Mouse (Mus musculus): ENCODE measurements at regions not wholly inside any gene's neighbourhood (a gene's known extent, or its start where the extent isn't known, plus 50 kb on each side); places are given as distances from the start of the nearest gene placed in this dataset.

DNA sequence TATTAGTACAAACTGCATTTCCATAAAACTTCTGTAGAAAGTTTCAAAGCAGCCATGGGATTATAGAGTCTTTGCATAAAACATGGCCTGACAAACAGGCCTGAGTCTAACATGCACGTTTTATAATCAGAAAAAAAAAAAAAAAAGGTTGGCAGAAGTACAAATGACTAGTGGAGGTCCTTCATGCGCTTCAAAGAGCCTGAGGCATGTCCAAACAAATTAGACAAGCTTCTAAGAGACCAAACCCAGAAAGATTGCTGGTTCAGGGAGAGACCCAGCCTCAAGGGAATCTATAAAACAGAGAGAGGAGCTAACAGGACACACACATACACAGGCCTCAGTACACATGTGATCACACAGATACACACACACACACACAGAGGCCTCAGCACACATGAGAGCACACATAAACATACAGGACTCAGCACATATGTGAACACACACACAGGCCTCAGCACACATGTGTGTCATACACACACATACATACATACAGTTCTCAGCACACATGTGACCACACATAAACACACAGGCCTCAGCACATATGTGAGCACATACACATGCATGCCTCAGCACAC lies 57.0 kb upstream of the Gnaq start:
- no peak for DNase-seq

- DNase-seq: no peak
Observed at GRCm38 (mm10) chr19:16075026-16075425, 57.6 kb upstream of the Gnaq start.

DNA sequence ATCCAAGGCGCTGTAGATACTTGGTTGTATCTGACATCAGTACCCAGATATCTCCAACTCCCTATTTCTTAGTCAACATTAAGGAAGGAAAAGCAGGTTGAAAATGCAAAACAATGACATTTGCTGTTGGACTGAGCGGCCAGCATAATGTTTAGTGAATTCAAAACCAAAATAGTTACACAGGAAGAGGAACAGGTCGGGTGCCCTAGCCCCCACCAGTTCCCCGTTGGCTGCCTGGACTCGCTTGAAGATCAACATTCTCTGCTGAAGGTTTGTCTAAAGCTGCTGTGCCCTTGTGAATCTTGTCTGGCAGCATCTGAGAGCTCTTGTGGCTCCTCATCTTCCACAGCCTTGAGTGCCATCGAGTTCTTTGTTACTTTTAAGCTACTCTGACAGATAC lies 65.3 kb upstream of the Gnaq start:
- DNase-seq: no peak

DNA sequence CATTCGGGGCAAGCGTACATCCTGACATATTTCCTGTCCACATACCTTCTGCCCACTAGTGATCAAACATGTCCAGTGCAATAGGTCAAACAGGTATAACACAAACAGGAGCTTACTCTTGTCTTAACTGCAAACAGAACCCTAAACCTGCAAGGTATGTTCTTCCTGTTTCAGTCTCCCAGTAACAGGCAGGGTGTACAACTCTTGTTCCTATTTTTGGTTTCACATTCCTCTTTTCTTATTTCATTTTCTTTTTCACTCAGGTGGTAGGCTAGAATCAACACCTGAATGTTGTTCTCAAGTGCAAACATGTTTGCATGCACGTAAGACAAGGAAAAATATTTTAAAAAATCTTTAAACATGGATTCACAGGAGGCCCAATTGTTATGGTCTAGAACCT lies 67.7 kb upstream of the Gnaq start:
- no peak for DNase-seq

- DNase-seq: peak; percentile 71 to 77
Observed at GRCm38 (mm10) chr19:16063916-16064580, 68.6 kb upstream of the Gnaq start.

GRCm38 (mm10) chr19:16063533-16063915 lies 69.1 kb upstream of the Gnaq start:
- DNase-seq: no peak

DNA sequence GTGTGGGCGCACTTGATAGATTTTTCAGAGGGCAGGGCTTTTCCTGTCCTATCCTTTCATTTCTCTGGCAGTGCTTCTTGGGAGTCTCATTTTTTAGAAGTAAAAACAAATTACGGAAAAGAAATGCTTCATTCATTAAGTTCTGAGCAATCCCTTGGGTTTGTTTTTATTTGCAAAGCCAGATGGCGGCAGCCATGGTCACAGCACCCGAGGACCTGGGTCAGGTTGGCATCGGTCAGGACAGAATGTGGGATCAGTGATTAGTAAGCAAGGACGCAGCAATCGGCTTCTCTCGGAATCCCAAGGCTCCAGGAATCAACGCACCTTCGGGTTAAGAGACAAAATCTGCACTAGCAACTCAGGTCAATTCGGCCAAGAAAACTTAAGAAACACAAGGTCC lies 70.8 kb upstream of the Gnaq start:
- peak; percentile 40 to 41 for DNase-seq

- no peak for DNase-seq
Observed at GRCm38 (mm10) chr19:16059026-16059425, 73.6 kb upstream of the Gnaq start.

- DNase-seq: peak in 1 of 2 experiments; percentile 22
Observed at GRCm38 (mm10) chr19:16050220-16051055, 65.6 kb upstream of the Cep78 start.

- DNase-seq: no peak
Observed at GRCm38 (mm10) chr19:16049646-16050045, 64.9 kb upstream of the Cep78 start.

GRCm38 (mm10) chr19:16046977-16047376 lies 62.2 kb upstream of the Cep78 start:
- no peak for DNase-seq

- no peak for DNase-seq
Observed at GRCm38 (mm10) chr19:16045261-16045660, 60.5 kb upstream of the Cep78 start.

DNA sequence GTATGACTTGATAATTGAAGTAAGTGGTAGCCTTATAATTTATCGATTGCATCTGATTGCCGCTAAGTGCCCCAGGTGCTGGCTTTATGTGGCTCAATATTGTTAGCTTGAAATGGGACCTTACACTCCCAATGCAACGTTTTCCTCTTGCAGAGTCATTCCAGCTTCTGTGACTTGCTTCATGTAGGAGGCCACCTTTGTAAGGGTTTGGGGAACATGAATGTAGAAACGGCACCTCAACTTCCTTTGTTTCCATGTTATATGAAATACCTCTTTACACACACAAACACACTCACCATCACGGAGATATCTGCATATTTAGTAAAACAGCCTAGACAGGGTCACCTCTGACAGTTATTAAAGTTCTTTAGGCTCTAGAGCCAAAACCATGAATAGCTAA lies 59.4 kb upstream of the Cep78 start:
- no peak for DNase-seq

- DNase-seq: no peak
Observed at GRCm38 (mm10) chr19:16043007-16043406, 58.2 kb upstream of the Cep78 start.

- no peak for DNase-seq
Observed at GRCm38 (mm10) chr19:16041891-16042290, 57.1 kb upstream of the Cep78 start.

DNA sequence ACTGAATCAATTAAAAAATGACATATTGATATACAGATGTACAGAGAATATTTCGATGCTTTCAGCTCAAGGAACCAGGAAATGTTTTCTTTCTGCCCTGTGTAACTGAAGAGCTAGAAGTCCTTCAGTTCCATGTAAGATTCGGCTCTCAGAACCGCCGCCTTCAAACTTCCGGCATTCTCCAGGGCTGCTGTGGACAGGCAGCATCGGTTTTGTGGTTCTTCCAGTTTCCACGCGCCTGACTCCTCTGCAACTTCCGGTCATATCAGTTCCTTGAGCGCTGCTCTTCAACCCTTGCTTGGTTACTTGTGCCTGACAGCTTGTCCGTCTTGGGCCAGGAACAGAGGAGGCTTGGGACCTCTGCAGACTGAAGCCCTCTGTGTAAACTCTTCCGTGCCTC lies 53.0 kb upstream of the Cep78 start:
- DNase-seq: no peak

Measured in adrenal gland, postnatal 36 days (tissue).